Mouse (Mus musculus) liver, adult 2 months (tissue): ENCODE data around the gene Ttc9c. TPM values are rescaled to one million over a fixed set of nuclear protein-coding genes. Genes with fewer than 3 reads are reported as not detected.

Experiments
- DNase-seq: peaks from one replicate; pipeline ENCODE4 v3.0.0-alpha.2; 2011; ENCODE audit warnings: low read depth, low spot score; ENCODE audit errors: extremely low read depth
- H3K27ac ChIP-seq: fragments of 200-500 bp; replicated peaks from 2 replicates; pipeline ENCODE4 v1.5.1; 2012; ENCODE audit warnings: low read depth, mild to moderate bottlenecking, control low read depth, inconsistent platforms, low read length; ENCODE audit not compliant: insufficient read depth
- H3K27me3 ChIP-seq: fragments of 200-500 bp; 2 replicates; pipeline ENCODE4 v1.6.1; 2012; ENCODE audit warnings: mild to moderate bottlenecking, moderate library complexity, low read length, inconsistent platforms; ENCODE audit not compliant: control insufficient read depth, insufficient read depth
- H3K36me3 ChIP-seq: fragments of 200-500 bp; 2 replicates; pipeline ENCODE4 v1.6.1; 2012; ENCODE audit warnings: low read length, inconsistent platforms; ENCODE audit not compliant: control insufficient read depth, insufficient read depth
- H3K4me1 ChIP-seq: fragments of 200-500 bp; 2 replicates; pipeline ENCODE4 v1.6.1; 2011; ENCODE audit warnings: low read length; ENCODE audit not compliant: control insufficient read depth, insufficient read depth
- H3K4me3 ChIP-seq: fragments of 200-500 bp; 2 replicates; pipeline ENCODE4 v1.5.1; 2011; ENCODE audit warnings: low read depth, mild to moderate bottlenecking, control low read depth, low read length, moderate library complexity; ENCODE audit not compliant: insufficient read depth
- H3K79me2 ChIP-seq: fragments of 200-500 bp; 2 replicates; pipeline ENCODE4 v1.6.1; 2012; ENCODE audit warnings: inconsistent platforms, mild to moderate bottlenecking, low read length, moderate library complexity; ENCODE audit not compliant: control insufficient read depth, insufficient read depth
- H3K9ac ChIP-seq: fragments of 200-500 bp; 2 replicates; pipeline ENCODE4 v1.6.1; 2012; ENCODE audit warnings: low read depth, mild to moderate bottlenecking, control low read depth, inconsistent platforms, low read length
- CTCF ChIP-seq: fragments of 200-500 bp; IDR thresholded peaks from 2 replicates; pipeline ENCODE4 v1.5.1; 2011; ENCODE audit warnings: low read depth, low read length, control low read depth
- POLR2A ChIP-seq: fragments of 200-500 bp; IDR thresholded peaks from 2 replicates; pipeline ENCODE4 v1.6.1; 2011; ENCODE audit warnings: low read length, control low read depth; ENCODE audit not compliant: insufficient read depth; ENCODE audit errors: extremely low read depth
- WGBS: fragments of 180-500 bp; shearing (Covaris S2); methylation state at CpG from one replicate; pipeline ENCODE4 v1.1.7; 2018; 5-methylcytosine and 5-hydroxymethylcytosine counted together
- polyA plus RNA-seq: library from polyadenylated mRNA; depleted of rRNA; stranded (reverse); fragments of >200 nt; gene quantifications from 2 replicates; pipeline ENCODE4 v1.2.3, GENCODE M21; 2012; rRNA removed
- total RNA-seq: library from RNA; depleted of rRNA; stranded (reverse); fragments of >200 nt; gene quantifications from 2 replicates; pipeline ENCODE4 v1.2.3, GENCODE M21; 2014; rRNA removed

Gene Ttc9c
- total RNA-seq, result 15.6 and 18.5 TPM in 2 replicates
- polyA plus RNA-seq, result 8.1 and 8.3 TPM in 2 replicates

DNA sequence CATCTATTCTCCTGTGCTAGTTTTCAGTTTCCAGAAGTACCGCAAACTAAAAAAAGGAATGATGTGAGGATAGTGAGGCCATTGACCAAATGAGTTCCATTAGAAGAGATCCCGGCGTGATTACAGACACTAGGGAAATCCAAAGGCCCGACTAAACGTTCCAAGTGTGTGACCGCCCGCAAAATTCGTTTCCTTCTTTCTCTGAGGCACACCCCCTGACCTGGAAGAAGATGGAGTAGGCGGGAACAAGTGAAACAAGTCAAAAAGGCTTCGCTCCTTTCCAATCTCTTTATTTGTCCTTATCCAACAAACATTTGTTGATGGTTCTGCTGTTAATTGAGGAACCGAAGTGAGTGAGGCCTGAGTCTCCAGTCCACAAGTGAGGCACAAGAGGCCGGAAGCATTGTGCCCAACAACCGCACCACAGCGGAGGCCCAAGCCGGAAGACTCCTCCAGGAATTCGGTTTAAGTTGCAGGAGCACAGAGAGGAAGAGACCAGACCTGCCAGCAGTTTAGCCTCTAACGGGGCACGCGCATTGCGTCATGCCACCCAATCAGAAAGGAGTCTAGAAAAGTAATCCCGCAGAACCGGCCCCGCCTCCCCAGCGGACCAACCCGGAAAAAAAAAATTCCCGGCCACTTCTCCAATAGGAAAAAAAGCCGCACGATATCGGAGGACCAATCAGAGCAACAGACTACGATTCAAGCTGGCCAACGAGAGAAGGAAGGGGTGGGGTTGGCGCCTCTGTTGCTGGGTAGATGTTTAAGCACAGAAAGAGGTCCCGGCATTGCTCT, at the start of gene Ttc9c:
TSS of gene Ttc9c (minus strand) at position 533 of the 795 bp plus-strand sequence.
- under 1% methylated on average over 33 of the region's 33 CpGs for WGBS
- Histone ChIP-seq H3K36me3 (peaks cover 21% of the 10 kb centered on the region), H3K27me3 (no peaks in the 10 kb centered on the region), H3K9ac (peak within 1 kb of the TSS; percentile 93), H3K27ac (peak within 1 kb of the TSS; percentile 96), H3K79me2 (peaks cover 10% of the 10 kb centered on the region; the same call in 1 of the 2 replicates), H3K4me3 (peak within 1 kb of the TSS; percentile 82), H3K4me1 (peaks cover 18% of the 10 kb centered on the region)
- peak; percentile 97 for DNase-seq
- TF ChIP-seq POLR2A (peak; percentile 60; the same call in 1 of the 2 replicates), CTCF (no peak)

DNA sequence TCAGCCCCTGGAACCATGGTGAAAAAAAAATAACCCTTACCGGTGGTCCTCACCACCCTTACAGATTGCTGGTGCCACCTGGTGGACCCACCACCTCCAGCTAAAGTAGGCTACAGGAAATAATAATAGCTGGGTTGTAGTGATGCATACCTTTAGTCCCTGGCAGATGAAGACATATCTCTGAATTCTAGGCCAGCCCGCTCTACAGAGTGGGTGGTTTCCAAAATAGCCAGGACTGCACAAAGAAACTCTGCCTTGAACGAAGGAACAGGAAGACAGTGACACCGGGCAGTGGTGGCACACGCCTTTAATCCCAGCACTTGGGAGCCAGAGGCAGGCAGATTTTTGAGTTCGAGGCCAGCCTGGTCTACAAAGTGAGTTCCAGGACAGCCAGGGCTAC, 45.1 kb upstream of the Ttc9c start:
- WGBS, result 84% methylated on average over 6 of the region's 6 CpGs
- H3K9ac ChIP-seq, result no peak overlapping the region
- DNase-seq, result no peak
- no peak overlapping the region for H3K4me3 ChIP-seq
- no peaks in the 10 kb centered on the region for H3K79me2 ChIP-seq
- H3K36me3 ChIP-seq, result no peaks in the 10 kb centered on the region
- TF ChIP-seq POLR2A, result no peak
- TF ChIP-seq CTCF, result no peak
- peaks cover 2% of the 10 kb centered on the region; the same call in 1 of the 2 replicates for H3K4me1 ChIP-seq
- no peak overlapping the region for H3K27ac ChIP-seq
- H3K27me3 ChIP-seq, result no peaks in the 10 kb centered on the region

- WGBS, result 16% methylated on average over 1 of the region's 1 CpGs
- H3K4me3 ChIP-seq, result no peak overlapping the region
- no peak for DNase-seq
- H3K4me1 ChIP-seq, result no peaks in the 10 kb centered on the region
- H3K27me3 ChIP-seq, result no peaks in the 10 kb centered on the region
- H3K9ac ChIP-seq, result no peak overlapping the region
- H3K27ac ChIP-seq, result no peak overlapping the region
- H3K36me3 ChIP-seq, result no peaks in the 10 kb centered on the region
- peak; percentile 41; the same call in 1 of the 2 replicates for TF ChIP-seq CTCF
- no peak for TF ChIP-seq POLR2A
- no peaks in the 10 kb centered on the region for H3K79me2 ChIP-seq
Observed at GRCm38 (mm10) chr19:8859018-8859417, 39.9 kb upstream of the Ttc9c start.

DNA sequence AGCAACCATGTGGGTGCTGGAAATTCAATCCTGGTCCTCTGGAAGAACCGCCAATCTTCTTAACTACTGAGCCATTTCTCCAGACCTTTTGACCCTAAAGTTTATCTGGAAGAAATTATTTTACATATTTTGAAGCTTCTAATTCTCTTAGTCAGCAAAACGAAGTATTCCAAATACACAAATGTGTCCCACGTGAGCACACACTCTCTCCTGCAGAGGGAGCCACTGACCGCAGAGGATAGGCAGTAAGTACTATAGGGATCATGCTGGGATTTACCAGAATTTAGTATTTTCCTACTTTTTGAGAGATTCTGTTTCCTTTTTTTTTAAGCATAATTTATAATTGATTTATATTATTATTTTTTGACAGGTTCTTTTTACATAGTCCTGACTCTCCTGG, 38.6 kb upstream of the Ttc9c start:
- H3K4me3 ChIP-seq, result no peak overlapping the region
- no peaks in the 10 kb centered on the region for H3K36me3 ChIP-seq
- no peak overlapping the region for H3K9ac ChIP-seq
- H3K4me1 ChIP-seq, result no peaks in the 10 kb centered on the region
- 26% methylated on average over 4 of the region's 4 CpGs for WGBS
- H3K27ac ChIP-seq, result no peak overlapping the region
- TF ChIP-seq CTCF (peak; percentile 81), POLR2A (no peak)
- no peaks in the 10 kb centered on the region for H3K27me3 ChIP-seq
- no peaks in the 10 kb centered on the region for H3K79me2 ChIP-seq
- peak; percentile 73 for DNase-seq

- no peaks in the 10 kb centered on the region for H3K79me2 ChIP-seq
- H3K4me3 ChIP-seq, result no peak overlapping the region
- DNase-seq, result no peak
- peaks cover 3% of the 10 kb centered on the region; the same call in 1 of the 2 replicates for H3K36me3 ChIP-seq
- H3K27me3 ChIP-seq, result no peaks in the 10 kb centered on the region
- no peaks in the 10 kb centered on the region for H3K4me1 ChIP-seq
- TF ChIP-seq CTCF, result no peak
- TF ChIP-seq POLR2A, result no peak
- H3K9ac ChIP-seq, result no peak overlapping the region
- WGBS, result 85% methylated on average over 3 of the region's 3 CpGs
- no peak overlapping the region for H3K27ac ChIP-seq
Observed at GRCm38 (mm10) chr19:8853117-8853516, 34.0 kb upstream of the Ttc9c start.
